Mouse (Mus musculus): Measurements from ENCODE around the gene Tmem151b. TPM values are rescaled to one million over a fixed set of nuclear protein-coding genes. Genes with fewer than 3 reads are reported as not detected.
A peak's percentile ranks its signal among the peaks of the same experiment; 100 is the strongest.

The Tmem151b gene
- polyA plus RNA-seq, 1 experiment from 2014 or later, result 0.12 TPM

- Histone ChIP-seq H3K9ac (ENCODE audit: low read depth, low read length) (peak overlapping the region; percentile 91), H3K4me1 (ENCODE audit: control insufficient read depth, low read depth, low read length) (peaks cover 62% of the 10 kb centered on the region), H3K27me3 (ENCODE audit: control insufficient read depth, insufficient read depth, low read depth, low read length) (no peaks in the 10 kb centered on the region), H3K4me3 (ENCODE audit: low read depth, low read length) (peak overlapping the region; percentile 92), H3K27ac (ENCODE audit: low read length) (peak overlapping the region; percentile 95), H3K4me2 (ENCODE audit: low read depth, low read length) (peak overlapping the region; percentile 99), H3K9me3 (replicated peaks; ENCODE audit: control insufficient read depth, low read length) (no peaks in the 10 kb centered on the region), H3K36me3 (ENCODE audit: control insufficient read depth, insufficient read depth) (peaks cover 21% of the 10 kb centered on the region)
- ATAC-seq (ENCODE audit: low read depth), result peak; percentile 83
- 13% methylated on average over 8 of the region's 8 CpGs for whole genome bisulfite sequencing (ENCODE audit: insufficient replicate concordance)
Observed at GRCm38 (mm10) chr17:45593479-45593878, 44.0 kb upstream of the Tmem151b start.

DNA sequence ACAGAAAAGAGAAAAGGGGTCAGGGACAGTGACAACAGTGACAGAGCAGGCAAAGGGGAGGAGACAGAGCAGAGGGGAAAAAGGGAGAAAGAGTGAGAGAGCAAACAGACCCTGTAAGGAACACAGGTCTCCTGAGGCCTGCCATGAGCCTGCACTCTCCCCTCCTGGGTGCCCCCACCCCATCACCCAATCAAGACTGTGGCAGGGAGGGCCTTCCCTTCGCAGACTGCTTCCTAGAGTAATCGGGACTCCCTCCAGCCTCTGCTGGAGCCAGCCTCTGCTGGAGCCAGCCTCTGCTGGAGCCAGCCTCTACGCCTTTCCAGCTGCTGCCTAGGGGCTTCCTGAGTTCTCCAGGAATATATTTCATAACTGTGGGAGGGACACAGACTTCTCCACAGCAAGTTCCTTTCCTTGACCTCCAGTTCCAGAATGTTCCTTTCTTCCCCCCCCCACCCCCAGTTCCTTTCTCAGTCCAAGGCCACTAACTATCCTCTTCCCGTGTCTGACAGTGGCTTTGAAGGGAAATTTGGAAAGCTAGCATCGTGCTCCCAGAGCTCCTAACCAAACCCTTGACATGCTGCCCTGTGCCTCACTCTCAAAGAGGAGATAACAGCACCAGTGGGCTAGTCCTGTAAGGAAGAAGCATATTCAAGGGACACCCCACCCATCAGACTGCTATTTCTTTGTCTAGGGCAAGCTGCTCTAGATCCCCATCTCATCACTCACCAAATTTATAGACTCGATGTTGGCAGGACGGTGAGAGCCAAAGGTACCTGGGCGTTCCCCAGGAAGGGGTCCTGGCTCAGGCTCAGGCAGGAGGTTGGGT lies 43.3 kb upstream of the Tmem151b start:
- no peaks in the 10 kb centered on the region for H3K9me3 ChIP-seq (replicated peaks; ENCODE audit: control insufficient read depth, low read length)
- H3K36me3 ChIP-seq (ENCODE audit: control insufficient read depth, insufficient read depth), result peaks cover 26% of the 10 kb centered on the region
- H3K27me3 ChIP-seq (ENCODE audit: control insufficient read depth, insufficient read depth, low read depth, low read length), result no peaks in the 10 kb centered on the region
- peaks cover 57% of the 10 kb centered on the region for H3K4me1 ChIP-seq (ENCODE audit: control insufficient read depth, low read depth, low read length)
- WGBS (ENCODE audit: insufficient replicate concordance), result 23% methylated on average over 8 of the region's 8 CpGs
- peak overlapping the region; percentile 99 for H3K4me2 ChIP-seq (ENCODE audit: low read depth, low read length)
- H3K9ac ChIP-seq (ENCODE audit: low read depth, low read length), result peak overlapping the region; percentile 91
- ATAC-seq (ENCODE audit: low read depth), result peak; percentile 45
- H3K4me3 ChIP-seq (ENCODE audit: low read depth, low read length), result peak overlapping the region; percentile 92
- peak overlapping the region; percentile 95 for H3K27ac ChIP-seq (ENCODE audit: low read length)

- ATAC-seq (ENCODE audit: low read depth), result no peak
- peaks cover 34% of the 10 kb centered on the region for H3K36me3 ChIP-seq (ENCODE audit: control insufficient read depth, insufficient read depth)
Observed at GRCm38 (mm10) chr17:45591701-45592605, 42.5 kb upstream of the Tmem151b start.

GRCm38 (mm10) chr17:45590410-45590809 lies 40.9 kb upstream of the Tmem151b start:
- no peak overlapping the region for H3K4me2 ChIP-seq (ENCODE audit: low read depth, low read length)
- no peak overlapping the region for H3K27ac ChIP-seq (ENCODE audit: low read length)
- H3K36me3 ChIP-seq (ENCODE audit: control insufficient read depth, insufficient read depth), result peaks cover 47% of the 10 kb centered on the region
- H3K4me3 ChIP-seq (ENCODE audit: low read depth, low read length), result no peak overlapping the region
- H3K4me1 ChIP-seq (ENCODE audit: control insufficient read depth, low read depth, low read length), result peaks cover 38% of the 10 kb centered on the region
- ATAC-seq (ENCODE audit: low read depth), result no peak
- WGBS (ENCODE audit: insufficient replicate concordance), result 89% methylated on average over 6 of the region's 6 CpGs
- no peak overlapping the region for H3K9ac ChIP-seq (ENCODE audit: low read depth, low read length)
- H3K27me3 ChIP-seq (ENCODE audit: control insufficient read depth, insufficient read depth, low read depth, low read length), result no peaks in the 10 kb centered on the region
- no peaks in the 10 kb centered on the region for H3K9me3 ChIP-seq (replicated peaks; ENCODE audit: control insufficient read depth, low read length)

More at GRCm38 (mm10) chr17:45591701-45592605, 42.5 kb upstream of the Tmem151b start:
- peak overlapping the region; percentile 92 for H3K4me3 ChIP-seq (ENCODE audit: low read depth, low read length)
- no peaks in the 10 kb centered on the region for H3K9me3 ChIP-seq (replicated peaks; ENCODE audit: control insufficient read depth, low read length)
- H3K27ac ChIP-seq (ENCODE audit: low read length), result peak overlapping the region; percentile 95
- peaks cover 52% of the 10 kb centered on the region for H3K4me1 ChIP-seq (ENCODE audit: control insufficient read depth, low read depth, low read length)
- no peaks in the 10 kb centered on the region for H3K27me3 ChIP-seq (ENCODE audit: control insufficient read depth, insufficient read depth, low read depth, low read length)
- peak overlapping the region; percentile 91 for H3K9ac ChIP-seq (ENCODE audit: low read depth, low read length)
- peak overlapping the region; percentile 99 for H3K4me2 ChIP-seq (ENCODE audit: low read depth, low read length)
- WGBS (ENCODE audit: insufficient replicate concordance), result 54% methylated on average over 16 of the region's 16 CpGs

DNA sequence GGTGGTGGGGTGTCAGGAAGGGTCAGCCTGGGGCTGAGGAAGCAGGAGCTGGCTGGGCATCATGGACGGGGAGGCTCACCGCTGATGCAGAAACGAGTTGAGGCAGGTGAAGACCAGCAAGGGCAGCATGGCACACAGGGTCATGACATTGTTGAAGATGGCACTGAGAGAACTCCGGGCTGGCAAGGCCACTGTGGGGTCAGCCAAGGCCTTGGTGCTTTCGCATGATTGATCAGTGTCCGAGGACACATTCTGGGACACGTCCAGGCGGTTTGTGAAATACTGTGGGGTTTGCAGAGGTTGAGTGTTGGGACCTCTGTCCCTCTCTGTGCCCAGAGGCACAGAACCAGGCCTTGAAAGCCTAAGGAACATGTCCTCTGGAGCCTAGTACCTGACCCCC lies 40.4 kb upstream of the Tmem151b start:
- Histone ChIP-seq H3K4me1 (ENCODE audit: control insufficient read depth, low read depth, low read length) (peaks cover 40% of the 10 kb centered on the region), H3K27me3 (ENCODE audit: control insufficient read depth, insufficient read depth, low read depth, low read length) (no peaks in the 10 kb centered on the region), H3K4me2 (ENCODE audit: low read depth, low read length) (no peak overlapping the region), H3K4me3 (ENCODE audit: low read depth, low read length) (no peak overlapping the region), H3K36me3 (ENCODE audit: control insufficient read depth, insufficient read depth) (peaks cover 53% of the 10 kb centered on the region), H3K9ac (ENCODE audit: low read depth, low read length) (no peak overlapping the region), H3K9me3 (replicated peaks; ENCODE audit: control insufficient read depth, low read length) (no peaks in the 10 kb centered on the region), H3K27ac (ENCODE audit: low read length) (no peak overlapping the region)
- 86% methylated on average over 8 of the region's 8 CpGs for WGBS (ENCODE audit: insufficient replicate concordance)
- no peak for ATAC-seq (ENCODE audit: low read depth)

DNA sequence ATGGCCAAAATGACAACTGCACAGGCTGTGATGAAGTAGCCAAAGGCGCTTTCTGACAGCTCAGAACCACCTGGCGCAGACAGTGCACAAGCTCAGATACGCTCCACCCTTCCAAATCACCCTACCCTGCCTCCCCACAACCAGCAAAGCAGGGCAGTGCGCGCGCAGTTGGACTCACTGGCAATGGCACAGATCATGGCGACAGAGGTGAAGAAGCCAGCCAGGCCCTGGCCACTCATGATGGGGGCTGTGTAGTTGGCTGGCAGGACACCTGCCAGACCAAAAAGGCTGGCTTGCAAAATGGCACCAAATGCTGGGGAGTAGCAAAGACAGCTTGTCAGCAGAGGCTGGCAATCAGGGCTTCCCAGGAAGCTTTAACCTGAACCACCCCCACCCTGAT lies 39.8 kb upstream of the Tmem151b start:
- H3K36me3 ChIP-seq (ENCODE audit: control insufficient read depth, insufficient read depth), result peaks cover 59% of the 10 kb centered on the region
- H3K27ac ChIP-seq (ENCODE audit: low read length), result no peak overlapping the region
- peaks cover 41% of the 10 kb centered on the region for H3K4me1 ChIP-seq (ENCODE audit: control insufficient read depth, low read depth, low read length)
- no peaks in the 10 kb centered on the region for H3K9me3 ChIP-seq (replicated peaks; ENCODE audit: control insufficient read depth, low read length)
- H3K4me2 ChIP-seq (ENCODE audit: low read depth, low read length), result no peak overlapping the region
- H3K4me3 ChIP-seq (ENCODE audit: low read depth, low read length), result no peak overlapping the region
- no peaks in the 10 kb centered on the region for H3K27me3 ChIP-seq (ENCODE audit: control insufficient read depth, insufficient read depth, low read depth, low read length)
- ATAC-seq (ENCODE audit: low read depth), result no peak
- 96% methylated on average over 7 of the region's 7 CpGs for WGBS (ENCODE audit: insufficient replicate concordance)
- H3K9ac ChIP-seq (ENCODE audit: low read depth, low read length), result no peak overlapping the region

DNA sequence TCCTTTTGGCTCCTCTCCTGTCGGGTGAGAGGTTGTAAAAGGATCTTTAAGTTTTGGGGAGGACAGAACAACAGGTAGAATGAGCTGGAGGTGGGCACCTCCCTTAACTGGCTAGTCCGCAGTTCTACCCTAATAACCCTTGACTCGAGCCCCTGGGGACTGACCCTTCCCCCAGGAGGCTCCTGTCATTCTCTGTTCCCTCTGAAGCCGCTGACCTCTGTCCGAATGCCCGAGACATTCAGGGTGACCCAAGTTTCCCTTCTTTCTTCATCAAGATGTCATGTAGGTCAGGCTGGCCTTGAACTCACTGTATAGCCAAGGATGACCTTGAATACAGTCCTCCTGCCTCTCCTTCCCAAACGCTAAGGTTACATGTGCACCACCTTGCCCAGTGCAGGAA lies 38.9 kb upstream of the Tmem151b start:
- 82% methylated on average over 7 of the region's 7 CpGs for WGBS (ENCODE audit: insufficient replicate concordance)
- Histone ChIP-seq H3K9me3 (replicated peaks; ENCODE audit: control insufficient read depth, low read length) (no peaks in the 10 kb centered on the region), H3K27me3 (ENCODE audit: control insufficient read depth, insufficient read depth, low read depth, low read length) (no peaks in the 10 kb centered on the region), H3K4me3 (ENCODE audit: low read depth, low read length) (no peak overlapping the region), H3K4me1 (ENCODE audit: control insufficient read depth, low read depth, low read length) (peaks cover 42% of the 10 kb centered on the region), H3K27ac (ENCODE audit: low read length) (no peak overlapping the region), H3K4me2 (ENCODE audit: low read depth, low read length) (no peak overlapping the region), H3K36me3 (ENCODE audit: control insufficient read depth, insufficient read depth) (peaks cover 59% of the 10 kb centered on the region), H3K9ac (ENCODE audit: low read depth, low read length) (no peak overlapping the region)
- ATAC-seq (ENCODE audit: low read depth), result no peak

DNA sequence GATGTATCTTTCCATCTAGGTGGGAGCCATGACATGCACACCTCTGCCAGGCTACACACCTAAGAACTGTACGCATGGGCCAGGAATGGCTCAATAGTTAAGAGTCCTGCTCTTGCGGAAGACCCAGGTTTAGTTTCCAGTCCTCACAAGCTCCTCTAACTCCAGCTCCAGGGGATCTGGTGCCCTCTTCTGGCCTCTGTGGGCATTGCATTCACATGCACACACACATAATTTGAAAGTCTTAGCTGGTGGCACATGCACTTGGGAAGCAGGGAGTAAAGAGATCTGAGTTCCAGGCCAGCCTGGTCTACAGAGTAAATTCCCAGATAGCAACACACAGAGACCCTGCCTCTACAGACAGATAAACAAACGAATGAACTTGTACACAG lies 37.0 kb upstream of the Tmem151b start:
- Histone ChIP-seq H3K27me3 (ENCODE audit: control insufficient read depth, insufficient read depth, low read depth, low read length) (no peaks in the 10 kb centered on the region), H3K4me3 (ENCODE audit: low read depth, low read length) (no peak overlapping the region), H3K27ac (ENCODE audit: low read length) (no peak overlapping the region), H3K4me2 (ENCODE audit: low read depth, low read length) (no peak overlapping the region), H3K9me3 (replicated peaks; ENCODE audit: control insufficient read depth, low read length) (no peaks in the 10 kb centered on the region), H3K36me3 (ENCODE audit: control insufficient read depth, insufficient read depth) (peaks cover 59% of the 10 kb centered on the region), H3K4me1 (ENCODE audit: control insufficient read depth, low read depth, low read length) (peaks cover 42% of the 10 kb centered on the region), H3K9ac (ENCODE audit: low read depth, low read length) (no peak overlapping the region)
- ATAC-seq (ENCODE audit: low read depth), result no peak
- 90% methylated on average over 3 of the region's 3 CpGs for WGBS (ENCODE audit: insufficient replicate concordance)
